Mouse (Mus musculus) small intestine, adult 2 months (tissue): ENCODE measurements around the gene Tmbim7.

Experiments used
- CTCF ChIP-seq: fragments of 200-500 bp; IDR thresholded peaks from 2 replicates; pipeline ENCODE4 v1.5.1; 2012; ENCODE audit warnings: low read depth, mild to moderate bottlenecking, control low read depth, inconsistent platforms, low read length, moderate library complexity, mixed read lengths; ENCODE audit not compliant: insufficient replicate concordance, insufficient read length; ENCODE audit errors: extremely low read depth
- POLR2A ChIP-seq: fragments of 200-500 bp; IDR thresholded peaks from 2 replicates; pipeline ENCODE4 v1.6.1; 2012; ENCODE audit warnings: low read depth, mild to moderate bottlenecking, control low read depth, inconsistent platforms, low read length, moderate library complexity

DNA sequence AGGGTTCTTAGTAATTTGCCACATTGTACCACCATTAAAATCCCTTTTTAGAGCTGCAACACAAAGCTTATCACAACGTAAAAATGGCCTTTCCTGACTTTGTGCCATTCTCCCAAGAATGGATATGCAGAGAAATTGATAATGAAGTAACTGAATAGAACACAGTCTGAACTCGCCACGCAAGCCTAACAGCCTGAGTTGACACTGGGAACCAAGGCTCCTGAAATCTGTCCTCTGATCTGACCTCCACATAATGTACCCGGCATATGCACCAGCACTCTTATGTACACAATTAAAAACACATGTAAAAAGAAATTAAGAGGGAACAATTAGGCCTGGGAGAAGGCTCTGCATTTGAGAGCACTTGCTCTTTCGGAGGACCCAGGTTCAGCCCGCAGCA is 5.7 kb upstream of the Tmbim7 start:
- TF ChIP-seq CTCF, result no peak
- no peak for TF ChIP-seq POLR2A
